Comparison of ENCODE assay signal across 9 mouse cellular contexts in the genomic region with DNA sequence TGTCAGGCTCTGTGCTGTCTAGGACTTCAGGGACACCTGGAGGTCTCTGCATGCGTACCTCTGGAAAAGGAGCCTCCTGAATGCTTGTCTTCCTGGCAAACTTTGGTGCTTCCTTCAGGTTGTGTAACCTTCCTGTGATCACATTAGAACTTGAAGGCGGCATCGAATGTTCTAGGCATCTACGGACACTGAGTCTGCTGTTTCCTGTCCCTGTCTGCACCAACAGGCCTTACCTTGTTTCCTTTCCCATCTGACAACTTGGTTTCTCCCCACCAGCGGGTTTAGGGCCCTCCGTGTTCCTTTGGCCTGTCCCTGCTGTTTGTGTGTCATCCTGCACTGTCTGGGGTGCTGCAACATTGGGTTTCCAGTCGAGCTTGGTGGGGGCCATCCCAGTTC. TPM values are rescaled to one million over a fixed set of nuclear protein-coding genes. Genes with fewer than 3 reads are reported as not detected.
DNase-seq lines count a peak whose midpoint lies in the region; ATAC-seq and TF ChIP-seq lines count a peak whose summit lies in the region.
"Had no signal": no experiment of that assay in that cellular context is flagged by ENCODE, and none has a peak within 500 bp of the region (broad histone marks: within the 10 kb centered on the region; RNA-seq: fewer than 3 reads in every experiment).

No protein-coding gene starts in this region.

- no peaks in the 10 kb centered on the region for H3K9me3 ChIP-seq in forebrain, embryonic 10.5 days
- H3K9me3 ChIP-seq in forebrain, embryonic 14.5 days (replicated peaks; ENCODE audit: control insufficient read depth, low read length): no peaks in the 10 kb centered on the region
- no peaks in the 10 kb centered on the region for H3K9me3 ChIP-seq in embryonic facial prominence, embryonic 13.5 days
- no peaks in the 10 kb centered on the region for H3K9me3 ChIP-seq in liver, embryonic 16.5 days (replicated peaks; ENCODE audit: control insufficient read depth, low read length)

- H3K79me2 ChIP-seq in liver, adult 2 months (ENCODE audit: control insufficient read depth, insufficient read depth, low read length): peaks cover 43% of the 10 kb centered on the region

- peaks cover 21% of the 10 kb centered on the region for H3K36me3 ChIP-seq in forebrain, embryonic 10.5 days (replicated peaks)
- no peaks in the 10 kb centered on the region for H3K36me3 ChIP-seq in forebrain, embryonic 14.5 days (ENCODE audit: control insufficient read depth, insufficient read depth, low read length)
- H3K36me3 ChIP-seq in liver, adult 2 months (ENCODE audit: control insufficient read depth, insufficient read depth, low read length): no peaks in the 10 kb centered on the region
- H3K36me3 ChIP-seq in embryonic facial prominence, embryonic 13.5 days: peaks cover 10% of the 10 kb centered on the region; the same call in 1 of the 2 replicates
- H3K36me3 ChIP-seq in liver, embryonic 16.5 days (ENCODE audit: control insufficient read depth, insufficient read depth): no peaks in the 10 kb centered on the region

- no peak for ATAC-seq in forebrain, embryonic 14.5 days
- no peak for ATAC-seq in embryonic facial prominence, embryonic 13.5 days (ENCODE audit: insufficient number of reproducible peaks, insufficient read depth, low FRiP score, low TSS enrichment, low read depth)
- ATAC-seq in liver, embryonic 16.5 days (ENCODE audit: low read depth): no peak
- no peak for ATAC-seq in frontal cortex, adult (ENCODE audit: low TSS enrichment)

- peak overlapping the region; percentile 86; the same call in 1 of the 2 replicates for H3K27ac ChIP-seq in forebrain, embryonic 10.5 days
- no peak overlapping the region for H3K27ac ChIP-seq in forebrain, embryonic 14.5 days (ENCODE audit: low read depth, low read length)
- H3K27ac ChIP-seq in liver, adult 2 months (replicated peaks; ENCODE audit: insufficient read depth, low read depth, low read length): peak overlapping the region; percentile 27
- H3K27ac ChIP-seq in embryonic facial prominence, embryonic 13.5 days: peak overlapping the region; percentile 99
- peak overlapping the region; percentile 95 for H3K27ac ChIP-seq in liver, embryonic 16.5 days (ENCODE audit: low read length)

- DNase-seq in forebrain, embryonic 10.5 days (ENCODE audit: extremely low spot score, low spot score): no peak
- no peak for DNase-seq in forebrain, embryonic 14.5 days (ENCODE audit: low spot score)
- DNase-seq in liver, adult 2 months (ENCODE audit: extremely low read depth, low read depth, low spot score): no peak
- DNase-seq in liver: no peak
- no peak for DNase-seq in layer of hippocampus, postnatal 25 days (ENCODE audit: extremely low spot score in 1 of 2, low spot score in 1 of 2)
- DNase-seq: cerebellum, postnatal 14 days had no signal

- no peak overlapping the region for H3K4me2 ChIP-seq in forebrain, embryonic 14.5 days (ENCODE audit: low read length)
- H3K4me2 ChIP-seq in embryonic facial prominence, embryonic 13.5 days: peak overlapping the region; percentile 69; the same call in 1 of the 2 replicates
- H3K4me2 ChIP-seq in liver, embryonic 16.5 days (ENCODE audit: low read depth, low read length): peak overlapping the region; percentile 89

- H3K9ac ChIP-seq in forebrain, embryonic 14.5 days (ENCODE audit: low read length): no peak overlapping the region
- H3K9ac ChIP-seq in liver, adult 2 months (ENCODE audit: low read depth, low read length): no peak overlapping the region
- peak overlapping the region; percentile 58; the same call in 1 of the 2 replicates for H3K9ac ChIP-seq in embryonic facial prominence, embryonic 13.5 days
- no peak overlapping the region for H3K9ac ChIP-seq in liver, embryonic 16.5 days (ENCODE audit: low read depth, low read length)

- H3K27me3 ChIP-seq in forebrain, embryonic 10.5 days (ENCODE audit: poor library complexity, severe bottlenecking): peaks cover 23% of the 10 kb centered on the region
- no peaks in the 10 kb centered on the region for H3K27me3 ChIP-seq in forebrain, embryonic 14.5 days (replicated peaks; ENCODE audit: control insufficient read depth, insufficient read depth, low read length)
- H3K27me3 ChIP-seq in liver, adult 2 months (ENCODE audit: control insufficient read depth, insufficient read depth, low read length): no peaks in the 10 kb centered on the region
- H3K27me3 ChIP-seq in embryonic facial prominence, embryonic 13.5 days: no peaks in the 10 kb centered on the region
- no peaks in the 10 kb centered on the region for H3K27me3 ChIP-seq in liver, embryonic 16.5 days (ENCODE audit: control insufficient read depth, insufficient read depth, low read depth, low read length)

- H3K4me3 ChIP-seq in forebrain, embryonic 10.5 days: no peak overlapping the region
- no peak overlapping the region for H3K4me3 ChIP-seq in forebrain, embryonic 14.5 days (ENCODE audit: low read depth, low read length)
- H3K4me3 ChIP-seq in liver, adult 2 months (ENCODE audit: insufficient read depth, low read depth, low read length): no peak overlapping the region
- no peak overlapping the region for H3K4me3 ChIP-seq in embryonic facial prominence, embryonic 13.5 days
- peak overlapping the region; percentile 58 for H3K4me3 ChIP-seq in liver, embryonic 16.5 days (ENCODE audit: low read depth, low read length)

- peaks cover 79% of the 10 kb centered on the region for H3K4me1 ChIP-seq in forebrain, embryonic 10.5 days
- peaks cover 14% of the 10 kb centered on the region for H3K4me1 ChIP-seq in forebrain, embryonic 14.5 days (ENCODE audit: control insufficient read depth, insufficient read depth, low read length)
- peaks cover 45% of the 10 kb centered on the region for H3K4me1 ChIP-seq in liver, adult 2 months (ENCODE audit: control insufficient read depth, insufficient read depth, low read length)
- peaks cover 83% of the 10 kb centered on the region for H3K4me1 ChIP-seq in embryonic facial prominence, embryonic 13.5 days
- H3K4me1 ChIP-seq in liver, embryonic 16.5 days (ENCODE audit: control insufficient read depth, low read depth, low read length): peaks cover 60% of the 10 kb centered on the region

- TF ChIP-seq CTCF in liver, adult 2 months (IDR thresholded peaks at IDR 0.05; ENCODE audit: low read depth, low read length): no peak

- TF ChIP-seq POLR2A in liver, adult 2 months (IDR thresholded peaks at IDR 0.05; ENCODE audit: extremely low read depth, insufficient read depth, low read length): no peak

- WGBS in forebrain, embryonic 10.5 days: 88% methylated on average over 7 of the region's 7 CpGs
- 87% methylated on average over 7 of the region's 7 CpGs for WGBS in forebrain, embryonic 14.5 days
- 50% methylated on average over 7 of the region's 7 CpGs for WGBS in liver, adult 2 months
- WGBS in embryonic facial prominence, embryonic 13.5 days: 75% methylated on average over 7 of the region's 7 CpGs
- WGBS in liver, embryonic 16.5 days (ENCODE audit: insufficient replicate concordance): 52% methylated on average over 7 of the region's 7 CpGs

RNA-seq across cellular contexts. Expression of gene Ap5z1, which starts 21.7 kb away (rescaled TPM):
- polyA plus RNA-seq in forebrain, embryonic 10.5 days (2016; fragmentation: Nextera tagmentation; extraction: Ambion mirVana): 10.6 and 12.5 TPM in 2 replicates
- 9.4 and 14.3 TPM in 2 replicates for polyA plus RNA-seq in forebrain, embryonic 14.5 days (2014; fragmentation: Nextera tagmentation; extraction: Ambion mirVana)
- 3.6 and 6.9 TPM in 2 replicates for total RNA-seq in liver, adult 2 months (2014; rRNA removed)
- 23.3 and 24.9 TPM in 2 replicates for polyA plus RNA-seq in liver, adult 2 months (2012; rRNA removed)
- 8.9 and 9.7 TPM in 2 replicates for polyA plus RNA-seq in embryonic facial prominence, embryonic 13.5 days (2015; fragmentation: Nextera tagmentation; extraction: Ambion mirVana)
- polyA plus RNA-seq in liver, embryonic 16.5 days (2015; fragmentation: Nextera tagmentation; extraction: Ambion mirVana): 4.6 and 5.2 TPM in 2 replicates
- 10 to 100 TPM; 18.6 to 24.1 TPM for total RNA-seq in layer of hippocampus, postnatal 25 days (2021)

RNA-seq across cellular contexts. Expression of gene Foxk1, which starts 40.7 kb away (rescaled TPM):
- polyA plus RNA-seq in forebrain, embryonic 10.5 days (2016; fragmentation: Nextera tagmentation; extraction: Ambion mirVana): 4.3 and 5.2 TPM in 2 replicates
- polyA plus RNA-seq in forebrain, embryonic 14.5 days (2014; fragmentation: Nextera tagmentation; extraction: Ambion mirVana): 1.8 and 2.8 TPM in 2 replicates
- 3.0 and 5.0 TPM in 2 replicates for total RNA-seq in liver, adult 2 months (2014; rRNA removed)
- 7.2 and 7.6 TPM in 2 replicates for polyA plus RNA-seq in liver, adult 2 months (2012; rRNA removed)
- 5.0 and 6.3 TPM in 2 replicates for polyA plus RNA-seq in embryonic facial prominence, embryonic 13.5 days (2015; fragmentation: Nextera tagmentation; extraction: Ambion mirVana)
- polyA plus RNA-seq in liver, embryonic 16.5 days (2015; fragmentation: Nextera tagmentation; extraction: Ambion mirVana): 0.85 and 0.97 TPM in 2 replicates
- total RNA-seq in layer of hippocampus, postnatal 25 days (2021): 10 to 100 TPM; 40.6 to 45.7 TPM
